Mouse (Mus musculus) lung, postnatal 0 days (tissue): ENCODE data around the gene Atxn7l2.

ENCODE experiments used
- CTCF ChIP-seq: IDR thresholded peaks from 2 replicates; pipeline ENCODE4 v1.5.1; 2016; ENCODE audit warnings: antibody characterized with exemption, mild to moderate bottlenecking
- EP300 ChIP-seq: IDR thresholded peaks from 2 replicates; pipeline ENCODE4 v1.6.1; 2016; ENCODE audit warnings: antibody characterized with exemption, mild to moderate bottlenecking, control low read depth

DNA sequence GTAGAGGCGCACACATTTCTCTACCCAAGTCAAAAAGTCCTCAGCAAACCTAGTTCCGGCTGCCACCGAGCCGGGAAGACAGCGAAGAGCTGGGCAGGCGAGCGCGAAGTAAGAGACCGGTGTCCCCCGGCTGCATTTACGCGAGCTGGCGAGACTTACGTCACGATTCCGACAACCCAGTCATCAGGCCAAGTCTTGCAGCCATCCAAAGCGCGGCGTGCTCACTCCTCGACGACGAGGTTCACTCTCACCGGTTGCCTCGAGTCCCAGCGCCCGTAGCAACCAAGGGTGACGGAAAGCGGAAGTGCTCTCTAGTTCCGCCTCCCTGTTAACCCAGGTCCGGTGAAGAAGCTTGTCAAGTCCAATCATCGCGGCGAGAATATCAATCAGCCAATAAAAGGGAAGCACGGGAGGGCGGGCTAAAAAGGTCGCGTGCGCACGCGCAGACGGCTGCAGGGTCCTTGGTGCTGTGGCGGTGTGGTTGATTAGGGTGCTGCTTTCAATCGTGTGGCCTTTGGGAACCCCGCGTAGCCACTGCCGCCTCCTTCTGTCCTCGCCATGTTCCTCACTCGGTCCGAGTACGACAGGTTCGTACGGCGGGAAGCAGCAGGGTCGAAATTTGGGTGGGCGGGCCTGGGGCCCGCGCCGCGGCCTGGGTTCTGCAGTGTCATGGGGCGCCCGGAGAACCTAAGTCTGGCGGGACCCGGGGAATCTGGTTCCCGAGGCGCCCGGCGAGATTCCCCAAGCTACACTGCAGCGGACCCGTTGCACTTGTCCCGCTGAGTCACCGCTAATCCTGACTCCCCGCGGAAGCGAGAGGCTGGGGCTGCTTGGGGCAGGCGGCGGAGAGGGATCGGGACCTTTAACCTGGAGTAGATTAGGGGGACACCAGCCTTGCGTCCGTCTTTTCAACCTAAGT is 46.2 kb upstream of the Atxn7l2 start, which contains the start of gene Psma5:
- TF ChIP-seq CTCF (0 out of 2 replicates have a peak, but pooled peaks have one; percentile 1), EP300 (no peak)
